Mouse (Mus musculus): ENCODE results near the gene Ascc1. TPM values are rescaled to one million over a fixed set of nuclear protein-coding genes. Genes with fewer than 3 reads are reported as not detected.

Gene Ascc1
- polyA plus RNA-seq, 1 experiment from 2014 or later: 41.9 TPM

- 63% methylated on average over 21 of the region's 21 CpGs for WGBS
- Histone ChIP-seq H3K36me3 (no peaks in the 10 kb centered on the region), H3K4me3 (no peak overlapping the region), H3K27ac (peak overlapping the region; percentile 73), H3K27me3 (no peaks in the 10 kb centered on the region), H3K4me1 (peaks cover 30% of the 10 kb centered on the region), H3K9ac (no peak overlapping the region), H3K9me3 (no peaks in the 10 kb centered on the region), H3K4me2 (replicated peaks) (no peak overlapping the region)
- ATAC-seq (ENCODE audit: insufficient number of reproducible peaks, insufficient read depth, low FRiP score, low TSS enrichment): no peak
Measured at GRCm38 (mm10) chr10:60080982-60081825, 78.6 kb downstream of the Ascc1 start.

GRCm38 (mm10) chr10:60081905-60082304, 79.3 kb downstream of the Ascc1 start:
- ATAC-seq (ENCODE audit: insufficient number of reproducible peaks, insufficient read depth, low FRiP score, low TSS enrichment): no peak
- Histone ChIP-seq H3K9me3 (no peaks in the 10 kb centered on the region), H3K27ac (no peak overlapping the region)

GRCm38 (mm10) chr10:60084065-60084464, 81.5 kb downstream of the Ascc1 start:
- no peak overlapping the region for H3K4me3 ChIP-seq
- no peak overlapping the region for H3K27ac ChIP-seq
- 85% methylated on average over 4 of the region's 4 CpGs for WGBS
- no peak for ATAC-seq (ENCODE audit: insufficient number of reproducible peaks, insufficient read depth, low FRiP score, low TSS enrichment)
- no peak overlapping the region for H3K9ac ChIP-seq
- H3K9me3 ChIP-seq: no peaks in the 10 kb centered on the region
- H3K36me3 ChIP-seq: no peaks in the 10 kb centered on the region
- no peak overlapping the region for H3K4me2 ChIP-seq (replicated peaks)
- no peaks in the 10 kb centered on the region for H3K27me3 ChIP-seq
- peaks cover 19% of the 10 kb centered on the region for H3K4me1 ChIP-seq

More at GRCm38 (mm10) chr10:60081905-60082304, 79.3 kb downstream of the Ascc1 start:
- H3K36me3 ChIP-seq: no peaks in the 10 kb centered on the region
- H3K4me2 ChIP-seq (replicated peaks): no peak overlapping the region
- no peaks in the 10 kb centered on the region for H3K27me3 ChIP-seq
- 81% methylated on average over 5 of the region's 5 CpGs for WGBS
- no peak overlapping the region for H3K9ac ChIP-seq
- H3K4me1 ChIP-seq: peaks cover 30% of the 10 kb centered on the region
- no peak overlapping the region for H3K4me3 ChIP-seq

- Histone ChIP-seq H3K4me1 (no peaks in the 10 kb centered on the region), H3K9ac (no peak overlapping the region), H3K27ac (no peak overlapping the region), H3K4me2 (replicated peaks) (no peak overlapping the region), H3K27me3 (no peaks in the 10 kb centered on the region), H3K4me3 (no peak overlapping the region), H3K36me3 (no peaks in the 10 kb centered on the region), H3K9me3 (no peaks in the 10 kb centered on the region)
- ATAC-seq (ENCODE audit: insufficient number of reproducible peaks, insufficient read depth, low FRiP score, low TSS enrichment): no peak
- WGBS: 72% methylated on average over 2 of the region's 2 CpGs
Measured at GRCm38 (mm10) chr10:60092311-60092710, 89.7 kb downstream of the Ascc1 start.

- ATAC-seq (ENCODE audit: insufficient number of reproducible peaks, insufficient read depth, low FRiP score, low TSS enrichment): no peak
- no peaks in the 10 kb centered on the region for H3K27me3 ChIP-seq
- no peak overlapping the region for H3K27ac ChIP-seq
- H3K4me3 ChIP-seq: no peak overlapping the region
- H3K4me1 ChIP-seq: no peaks in the 10 kb centered on the region
- H3K9ac ChIP-seq: no peak overlapping the region
- H3K36me3 ChIP-seq: no peaks in the 10 kb centered on the region
- no peaks in the 10 kb centered on the region for H3K9me3 ChIP-seq
- H3K4me2 ChIP-seq (replicated peaks): no peak overlapping the region
- WGBS: 73% methylated on average over 2 of the region's 2 CpGs
Measured at GRCm38 (mm10) chr10:60093751-60094150, 91.1 kb downstream of the Ascc1 start.

GRCm38 (mm10) chr10:60095558-60095957, 93.0 kb downstream of the Ascc1 start:
- Histone ChIP-seq H3K27me3 (no peaks in the 10 kb centered on the region), H3K9ac (no peak overlapping the region), H3K4me2 (replicated peaks) (no peak overlapping the region), H3K9me3 (no peaks in the 10 kb centered on the region), H3K36me3 (no peaks in the 10 kb centered on the region), H3K27ac (no peak overlapping the region), H3K4me1 (no peaks in the 10 kb centered on the region), H3K4me3 (no peak overlapping the region)
- WGBS: 92% methylated on average over 2 of the region's 2 CpGs
- no peak for ATAC-seq (ENCODE audit: insufficient number of reproducible peaks, insufficient read depth, low FRiP score, low TSS enrichment)

GRCm38 (mm10) chr10:60096302-60096701, 93.7 kb downstream of the Ascc1 start:
- Histone ChIP-seq H3K4me1 (no peaks in the 10 kb centered on the region), H3K9me3 (no peaks in the 10 kb centered on the region), H3K4me3 (no peak overlapping the region), H3K4me2 (replicated peaks) (no peak overlapping the region), H3K27ac (no peak overlapping the region), H3K9ac (no peak overlapping the region), H3K27me3 (no peaks in the 10 kb centered on the region), H3K36me3 (no peaks in the 10 kb centered on the region)
- no peak for ATAC-seq (ENCODE audit: insufficient number of reproducible peaks, insufficient read depth, low FRiP score, low TSS enrichment)
- WGBS: 71% methylated on average over 1 of the region's 1 CpGs

- no peak overlapping the region for H3K9ac ChIP-seq
- no peaks in the 10 kb centered on the region for H3K36me3 ChIP-seq
- no peaks in the 10 kb centered on the region for H3K4me1 ChIP-seq
- ATAC-seq (ENCODE audit: insufficient number of reproducible peaks, insufficient read depth, low FRiP score, low TSS enrichment): no peak
- H3K27ac ChIP-seq: no peak overlapping the region
- H3K9me3 ChIP-seq: no peaks in the 10 kb centered on the region
- no peaks in the 10 kb centered on the region for H3K27me3 ChIP-seq
- WGBS: 90% methylated on average over 9 of the region's 9 CpGs
- no peak overlapping the region for H3K4me2 ChIP-seq (replicated peaks)
- no peak overlapping the region for H3K4me3 ChIP-seq
Measured at GRCm38 (mm10) chr10:60097146-60097545, 94.5 kb downstream of the Ascc1 start.

GRCm38 (mm10) chr10:60097774-60098173, 95.2 kb downstream of the Ascc1 start:
- no peaks in the 10 kb centered on the region for H3K4me1 ChIP-seq
- H3K9ac ChIP-seq: no peak overlapping the region
- H3K27me3 ChIP-seq: no peaks in the 10 kb centered on the region
- H3K36me3 ChIP-seq: no peaks in the 10 kb centered on the region
- H3K27ac ChIP-seq: no peak overlapping the region
- H3K4me3 ChIP-seq: no peak overlapping the region
- H3K4me2 ChIP-seq (replicated peaks): no peak overlapping the region
- no peaks in the 10 kb centered on the region for H3K9me3 ChIP-seq
- ATAC-seq (ENCODE audit: insufficient number of reproducible peaks, insufficient read depth, low FRiP score, low TSS enrichment): no peak
- 76% methylated on average over 5 of the region's 5 CpGs for WGBS

GRCm38 (mm10) chr10:60105391-60106145, 103.0 kb downstream of the Ascc1 start:
- 17% methylated on average over 20 of the region's 20 CpGs for WGBS
- no peaks in the 10 kb centered on the region for H3K36me3 ChIP-seq
- peaks cover 54% of the 10 kb centered on the region for H3K27me3 ChIP-seq
- no peak overlapping the region for H3K27ac ChIP-seq
- no peaks in the 10 kb centered on the region for H3K9me3 ChIP-seq
- peak overlapping the region; percentile 57 for H3K4me3 ChIP-seq
- no peak overlapping the region for H3K9ac ChIP-seq
- H3K4me1 ChIP-seq: peaks cover 12% of the 10 kb centered on the region
- no peak for ATAC-seq (ENCODE audit: insufficient number of reproducible peaks, insufficient read depth, low FRiP score, low TSS enrichment)
- H3K4me2 ChIP-seq (replicated peaks): peak overlapping the region; percentile 99

- Histone ChIP-seq H3K4me3 (peak within 1 kb of the TSS; percentile 57), H3K4me2 (replicated peaks) (peak within 1 kb of the TSS; percentile 99), H3K9ac (peak within 1 kb of the TSS; percentile 59), H3K9me3 (no peaks in the 10 kb centered on the region), H3K27me3 (peaks cover 59% of the 10 kb centered on the region), H3K27ac (peak within 1 kb of the TSS; percentile 11; the same call in 1 of the 2 replicates), H3K36me3 (no peaks in the 10 kb centered on the region), H3K4me1 (peaks cover 12% of the 10 kb centered on the region)
- ATAC-seq (ENCODE audit: insufficient number of reproducible peaks, insufficient read depth, low FRiP score, low TSS enrichment): peak; percentile 43; the same call in 1 of the 2 replicates
- under 1% methylated on average over 22 of the region's 22 CpGs for WGBS
Measured at GRCm38 (mm10) chr10:60106146-60106530, 103.5 kb downstream of the Ascc1 start, which contains the start of gene Spock2. Spock2 (plus strand) TSS chr10:60106219.

All from embryonic facial prominence, embryonic 12.5 days (tissue).